Mouse (Mus musculus) limb, embryonic 14.5 days (tissue): ENCODE data around the gene 2810408A11Rik. TPM values are rescaled to one million over a fixed set of nuclear protein-coding genes. Genes with fewer than 3 reads are reported as not detected.

Experiments
- ATAC-seq: fragments of 200-750 bp; cut with Nextera tagmentation; 2 replicates; pipeline ENCODE4 v1.8.0; 2017; ENCODE audit warnings: low read depth, moderate number of reproducible peaks, moderate TSS enrichment; ENCODE audit not compliant: low FRiP score
- DNase-seq: peaks from one replicate; pipeline ENCODE4 v3.0.0-alpha.2; 2015; ENCODE audit warnings: low spot score
- H3K27ac ChIP-seq: fragments of 300-500 bp; sonication (generic); replicated peaks from 2 replicates; pipeline ENCODE4 v1.5.1; 2014; ENCODE audit warnings: low read depth, mild to moderate bottlenecking, low read length, moderate library complexity, mixed read lengths
- H3K27me3 ChIP-seq: fragments of 300-500 bp; sonication (generic); 2 replicates; pipeline ENCODE4 v1.6.1; 2014; ENCODE audit warnings: low read length, mixed read lengths; ENCODE audit not compliant: control insufficient read depth, insufficient read depth
- H3K36me3 ChIP-seq: fragments of 300-500 bp; sonication (generic); 2 replicates; pipeline ENCODE4 v1.6.1; 2014; ENCODE audit warnings: mild to moderate bottlenecking, low read length, moderate library complexity, mixed read lengths; ENCODE audit not compliant: control insufficient read depth, insufficient read depth
- H3K4me1 ChIP-seq: fragments of 300-500 bp; sonication (generic); 2 replicates; pipeline ENCODE4 v1.6.1; 2014; ENCODE audit warnings: antibody characterized with exemption, low read length, mixed read lengths; ENCODE audit not compliant: control insufficient read depth, insufficient read depth
- H3K4me2 ChIP-seq: fragments of 300-500 bp; sonication (generic); replicated peaks from 2 replicates; pipeline ENCODE4 v1.6.1; 2014; ENCODE audit warnings: low read depth, mild to moderate bottlenecking, low read length, moderate library complexity; ENCODE audit not compliant: severe bottlenecking
- H3K4me3 ChIP-seq: fragments of 300-500 bp; sonication (generic); replicated peaks from 2 replicates; pipeline ENCODE4 v1.5.1; 2014; ENCODE audit warnings: low read length
- H3K9ac ChIP-seq: fragments of 300-500 bp; sonication (generic); 2 replicates; pipeline ENCODE4 v1.6.1; 2014; ENCODE audit warnings: mild to moderate bottlenecking, low read depth, low read length, moderate library complexity; ENCODE audit not compliant: severe bottlenecking
- H3K9me3 ChIP-seq: fragments of 300-500 bp; sonication (generic); 2 replicates; pipeline ENCODE4 v1.6.1; 2016; ENCODE audit warnings: low read length; ENCODE audit not compliant: control insufficient read depth
- POLR2A ChIP-seq: fragments of 200-500 bp; IDR thresholded peaks from 2 replicates; pipeline ENCODE4 v1.8.0; 2012; ENCODE audit warnings: inconsistent platforms, mild to moderate bottlenecking, moderate library complexity, borderline replicate concordance; ENCODE audit not compliant: insufficient read depth, insufficient read length; ENCODE audit errors: extremely low read depth
- WGBS: fragments of 180-500 bp; shearing (Covaris S2); extraction: QIAGEN DNeasy Blood & Tissue Kit; methylation state at CpG from one replicate; pipeline ENCODE4 v1.1.7; 2014; 5-methylcytosine and 5-hydroxymethylcytosine counted together
- microRNA-seq: library from miRNA; unstranded; fragments of <30 nt; microRNA quantifications from one replicate; pipeline ENCODE4, GENCODE M21; 2016
- polyA plus RNA-seq, 2 experiments: library from polyadenylated mRNA; depleted of rRNA in 1 of 2; stranded (reverse) in 1 of 2; unstranded in 1 of 2; fragments of >200 nt; fragmentation: Nextera tagmentation in 1 of 2; extraction: Ambion mirVana in 1 of 2; gene quantifications; 2 replicates each; pipeline versions ENCODE4 v1.2.1 to v1.2.3; 2012 to 2014

The 2810408A11Rik gene
- polyA plus RNA-seq, 2 experiments, result 8.9 TPM

- DNase-seq, result no peak
- WGBS, result 71% methylated on average over 7 of the region's 7 CpGs
- H3K27me3 ChIP-seq, result 0 out of 2 replicates have a peak, but pooled peaks cover 12% of the 10 kb centered on the region
- ATAC-seq, result no peak
- no peak for TF ChIP-seq POLR2A
- H3K9me3 ChIP-seq, result no peaks in the 10 kb centered on the region
- peaks cover 31% of the 10 kb centered on the region for H3K36me3 ChIP-seq
- H3K4me2 ChIP-seq, result no peak overlapping the region
- no peaks in the 10 kb centered on the region for H3K4me1 ChIP-seq
- H3K9ac ChIP-seq, result no peak overlapping the region
- H3K27ac ChIP-seq, result no peak overlapping the region
- H3K4me3 ChIP-seq, result no peak overlapping the region
Observed at GRCm38 (mm10) chr11:69853994-69854393, 46.8 kb downstream of the 2810408A11Rik start.

GRCm38 (mm10) chr11:69850754-69851153, 50.0 kb downstream of the 2810408A11Rik start:
- Histone ChIP-seq H3K9ac (no peak overlapping the region), H3K4me1 (peaks cover 11% of the 10 kb centered on the region), H3K9me3 (no peaks in the 10 kb centered on the region), H3K4me3 (no peak overlapping the region), H3K4me2 (no peak overlapping the region), H3K27ac (no peak overlapping the region), H3K36me3 (peaks cover 41% of the 10 kb centered on the region), H3K27me3 (no peaks in the 10 kb centered on the region)
- WGBS, result 67% methylated on average over 8 of the region's 8 CpGs
- no peak for TF ChIP-seq POLR2A
- ATAC-seq, result no peak
- DNase-seq, result no peak

- WGBS, result 95% methylated on average over 15 of the region's 15 CpGs
- H3K4me2 ChIP-seq, result no peak overlapping the region
- no peak overlapping the region for H3K9ac ChIP-seq
- TF ChIP-seq POLR2A, result no peak
- H3K4me1 ChIP-seq, result peaks cover 17% of the 10 kb centered on the region
- H3K9me3 ChIP-seq, result no peaks in the 10 kb centered on the region
- no peak overlapping the region for H3K4me3 ChIP-seq
- H3K27ac ChIP-seq, result no peak overlapping the region
- H3K27me3 ChIP-seq, result no peaks in the 10 kb centered on the region
- peaks cover 41% of the 10 kb centered on the region for H3K36me3 ChIP-seq
- ATAC-seq (no peak), DNase-seq (no peak)
Observed at GRCm38 (mm10) chr11:69849884-69850283, 50.9 kb downstream of the 2810408A11Rik start.

- peaks cover 41% of the 10 kb centered on the region for H3K36me3 ChIP-seq
- H3K4me3 ChIP-seq, result no peak overlapping the region
- H3K27me3 ChIP-seq, result no peaks in the 10 kb centered on the region
- H3K27ac ChIP-seq, result no peak overlapping the region
- peaks cover 17% of the 10 kb centered on the region for H3K4me1 ChIP-seq
- no peak overlapping the region for H3K4me2 ChIP-seq
- ATAC-seq, result no peak
- H3K9me3 ChIP-seq, result no peaks in the 10 kb centered on the region
- DNase-seq, result no peak
- no peak overlapping the region for H3K9ac ChIP-seq
- no peak for TF ChIP-seq POLR2A
- WGBS, result 92% methylated on average over 9 of the region's 9 CpGs
Observed at GRCm38 (mm10) chr11:69849128-69849527, 51.7 kb downstream of the 2810408A11Rik start.

GRCm38 (mm10) chr11:69848021-69848420, 52.8 kb downstream of the 2810408A11Rik start:
- Histone ChIP-seq H3K4me3 (peak overlapping the region; percentile 68), H3K36me3 (peaks cover 41% of the 10 kb centered on the region), H3K9ac (no peak overlapping the region), H3K4me1 (peaks cover 17% of the 10 kb centered on the region), H3K27me3 (no peaks in the 10 kb centered on the region), H3K4me2 (peak overlapping the region; percentile 93; the same call in 1 of the 2 replicates), H3K27ac (no peak overlapping the region), H3K9me3 (no peaks in the 10 kb centered on the region)
- DNase-seq, result no peak
- no peak for ATAC-seq
- 98% methylated on average over 6 of the region's 6 CpGs for WGBS
- no peak for TF ChIP-seq POLR2A

Small RNA genes lying within 50 kb of the gene (microRNA-seq; reads per million reads assigned to microRNA genes)
- gene Mir6924, result not detected

Other genes starting within 250 kb of the 2810408A11Rik start
Only the 30 nearest of the 40 such genes appear.
- 76.6 and 100 TPM in 2 replicates for gene Polr2a, start 142.3 kb downstream of the 2810408A11Rik start, polyA plus RNA-seq (2012; rRNA removed)
- 40.7 and 45.3 TPM in 2 replicates for gene Polr2a, start 142.3 kb downstream of the 2810408A11Rik start, polyA plus RNA-seq (2014; fragmentation: Nextera tagmentation; extraction: Ambion mirVana)
- 0.14 and 0.23 TPM in 2 replicates for gene Slc35g3, start 139.0 kb downstream of the 2810408A11Rik start, polyA plus RNA-seq (2012; rRNA removed)
- 0.21 TPM in 1 of 2 replicates, not detected in the other for gene Slc35g3, start 139.0 kb downstream of the 2810408A11Rik start, polyA plus RNA-seq (2014; fragmentation: Nextera tagmentation; extraction: Ambion mirVana)
- 12.8 and 14.3 TPM in 2 replicates for gene Zbtb4, start 135.1 kb downstream of the 2810408A11Rik start, polyA plus RNA-seq (2012; rRNA removed)
- gene Zbtb4, start 135.1 kb downstream of the 2810408A11Rik start, polyA plus RNA-seq (2014; fragmentation: Nextera tagmentation; extraction: Ambion mirVana), result 4.1 and 5.0 TPM in 2 replicates
- gene Chrnb1, start 105.0 kb downstream of the 2810408A11Rik start, polyA plus RNA-seq (2012; rRNA removed), result 69.4 and 81.0 TPM in 2 replicates
- gene Chrnb1, start 105.0 kb downstream of the 2810408A11Rik start, polyA plus RNA-seq (2014; fragmentation: Nextera tagmentation; extraction: Ambion mirVana), result 14.1 and 19.0 TPM in 2 replicates
- 17.2 and 17.5 TPM in 2 replicates for gene Fgf11, start 99.1 kb downstream of the 2810408A11Rik start, polyA plus RNA-seq (2012; rRNA removed)
- gene Fgf11, start 99.1 kb downstream of the 2810408A11Rik start, polyA plus RNA-seq (2014; fragmentation: Nextera tagmentation; extraction: Ambion mirVana), result 2.2 and 3.4 TPM in 2 replicates
- 1.8 TPM in 2 replicates for gene Tmem102, start 95.4 kb downstream of the 2810408A11Rik start, polyA plus RNA-seq (2012; rRNA removed)
- gene Tmem102, start 95.4 kb downstream of the 2810408A11Rik start, polyA plus RNA-seq (2014; fragmentation: Nextera tagmentation; extraction: Ambion mirVana), result 5.4 and 5.9 TPM in 2 replicates
- gene Gm39566, start 85.7 kb downstream of the 2810408A11Rik start, polyA plus RNA-seq (2012; rRNA removed), result not detected in 2 replicates
- gene Gm39566, start 85.7 kb downstream of the 2810408A11Rik start, polyA plus RNA-seq (2014; fragmentation: Nextera tagmentation; extraction: Ambion mirVana), result not detected in 2 replicates
- gene Spem2, start 82.5 kb downstream of the 2810408A11Rik start, polyA plus RNA-seq (2012; rRNA removed), result not detected in 2 replicates
- not detected in 2 replicates for gene Spem2, start 82.5 kb downstream of the 2810408A11Rik start, polyA plus RNA-seq (2014; fragmentation: Nextera tagmentation; extraction: Ambion mirVana)
- 0.65 and 0.79 TPM in 2 replicates for gene Spem1, start 78.8 kb downstream of the 2810408A11Rik start, polyA plus RNA-seq (2012; rRNA removed)
- 0.18 TPM in 1 of 2 replicates, not detected in the other for gene Spem1, start 78.8 kb downstream of the 2810408A11Rik start, polyA plus RNA-seq (2014; fragmentation: Nextera tagmentation; extraction: Ambion mirVana)
- gene Nlgn2, start 63.2 kb downstream of the 2810408A11Rik start, polyA plus RNA-seq (2012; rRNA removed), result 96.0 and 123 TPM in 2 replicates
- 11.1 and 13.4 TPM in 2 replicates for gene Nlgn2, start 63.2 kb downstream of the 2810408A11Rik start, polyA plus RNA-seq (2014; fragmentation: Nextera tagmentation; extraction: Ambion mirVana)
- gene Tmem256, start 62.5 kb downstream of the 2810408A11Rik start, polyA plus RNA-seq (2012; rRNA removed), result 240 and 292 TPM in 2 replicates
- gene Tmem256, start 62.5 kb downstream of the 2810408A11Rik start, polyA plus RNA-seq (2014; fragmentation: Nextera tagmentation; extraction: Ambion mirVana), result 368 and 382 TPM in 2 replicates
- 190 and 214 TPM in 2 replicates for gene Plscr3, start 54.6 kb downstream of the 2810408A11Rik start, polyA plus RNA-seq (2012; rRNA removed)
- gene Plscr3, start 54.6 kb downstream of the 2810408A11Rik start, polyA plus RNA-seq (2014; fragmentation: Nextera tagmentation; extraction: Ambion mirVana), result 137 and 140 TPM in 2 replicates
- gene Tnk1, start 42.3 kb downstream of the 2810408A11Rik start, polyA plus RNA-seq (2012; rRNA removed), result 2.8 TPM in 2 replicates
- 3.2 and 3.3 TPM in 2 replicates for gene Tnk1, start 42.3 kb downstream of the 2810408A11Rik start, polyA plus RNA-seq (2014; fragmentation: Nextera tagmentation; extraction: Ambion mirVana)
- not detected in 2 replicates for gene Tmem95, start 23.0 kb downstream of the 2810408A11Rik start, polyA plus RNA-seq (2012; rRNA removed)
- not detected in 2 replicates for gene Tmem95, start 23.0 kb downstream of the 2810408A11Rik start, polyA plus RNA-seq (2014; fragmentation: Nextera tagmentation; extraction: Ambion mirVana)
- gene Kctd11, start 19.6 kb downstream of the 2810408A11Rik start, polyA plus RNA-seq (2012; rRNA removed), result 5.1 and 5.3 TPM in 2 replicates
- 6.0 and 6.5 TPM in 2 replicates for gene Kctd11, start 19.6 kb downstream of the 2810408A11Rik start, polyA plus RNA-seq (2014; fragmentation: Nextera tagmentation; extraction: Ambion mirVana)
- 2.1 and 2.2 TPM in 2 replicates for gene Acap1, start 5.4 kb downstream of the 2810408A11Rik start, polyA plus RNA-seq (2012; rRNA removed)
- 2.1 TPM in 2 replicates for gene Acap1, start 5.4 kb downstream of the 2810408A11Rik start, polyA plus RNA-seq (2014; fragmentation: Nextera tagmentation; extraction: Ambion mirVana)
- gene Neurl4, start 85 bp upstream of the 2810408A11Rik start, polyA plus RNA-seq (2012; rRNA removed), result 74.3 and 74.6 TPM in 2 replicates
- gene Neurl4, start 85 bp upstream of the 2810408A11Rik start, polyA plus RNA-seq (2014; fragmentation: Nextera tagmentation; extraction: Ambion mirVana), result 11.4 and 15.0 TPM in 2 replicates
- 94.0 and 110 TPM in 2 replicates for gene Gps2, start 12.9 kb upstream of the 2810408A11Rik start, polyA plus RNA-seq (2012; rRNA removed)
- gene Gps2, start 12.9 kb upstream of the 2810408A11Rik start, polyA plus RNA-seq (2014; fragmentation: Nextera tagmentation; extraction: Ambion mirVana), result 67.3 and 74.4 TPM in 2 replicates
- gene Eif5a, start 21.0 kb upstream of the 2810408A11Rik start, polyA plus RNA-seq (2012; rRNA removed), result 1,009 and 1,079 TPM in 2 replicates
- 1,556 and 1,603 TPM in 2 replicates for gene Eif5a, start 21.0 kb upstream of the 2810408A11Rik start, polyA plus RNA-seq (2014; fragmentation: Nextera tagmentation; extraction: Ambion mirVana)
- 70.1 and 92.8 TPM in 2 replicates for gene Ybx2, start 34.8 kb upstream of the 2810408A11Rik start, polyA plus RNA-seq (2012; rRNA removed)
- 7.2 and 10.2 TPM in 2 replicates for gene Ybx2, start 34.8 kb upstream of the 2810408A11Rik start, polyA plus RNA-seq (2014; fragmentation: Nextera tagmentation; extraction: Ambion mirVana)
- gene Slc2a4, start 47.2 kb upstream of the 2810408A11Rik start, polyA plus RNA-seq (2012; rRNA removed), result 31.0 and 40.4 TPM in 2 replicates
- 19.3 and 20.9 TPM in 2 replicates for gene Slc2a4, start 47.2 kb upstream of the 2810408A11Rik start, polyA plus RNA-seq (2014; fragmentation: Nextera tagmentation; extraction: Ambion mirVana)
- 6.3 and 8.7 TPM in 2 replicates for gene Cldn7, start 63.8 kb upstream of the 2810408A11Rik start, polyA plus RNA-seq (2012; rRNA removed)
- 6.1 and 7.6 TPM in 2 replicates for gene Cldn7, start 63.8 kb upstream of the 2810408A11Rik start, polyA plus RNA-seq (2014; fragmentation: Nextera tagmentation; extraction: Ambion mirVana)
- gene Ctdnep1, start 80.2 kb upstream of the 2810408A11Rik start, polyA plus RNA-seq (2012; rRNA removed), result 117 and 125 TPM in 2 replicates
- 38.3 and 40.1 TPM in 2 replicates for gene Ctdnep1, start 80.2 kb upstream of the 2810408A11Rik start, polyA plus RNA-seq (2014; fragmentation: Nextera tagmentation; extraction: Ambion mirVana)
- 101 and 111 TPM in 2 replicates for gene Elp5, start 81.5 kb upstream of the 2810408A11Rik start, polyA plus RNA-seq (2012; rRNA removed)
- 118 and 122 TPM in 2 replicates for gene Elp5, start 81.5 kb upstream of the 2810408A11Rik start, polyA plus RNA-seq (2014; fragmentation: Nextera tagmentation; extraction: Ambion mirVana)
- gene Gabarap, start 90.2 kb upstream of the 2810408A11Rik start, polyA plus RNA-seq (2012; rRNA removed), result 431 and 477 TPM in 2 replicates
- 574 and 593 TPM in 2 replicates for gene Gabarap, start 90.2 kb upstream of the 2810408A11Rik start, polyA plus RNA-seq (2014; fragmentation: Nextera tagmentation; extraction: Ambion mirVana)
- gene Phf23, start 94.8 kb upstream of the 2810408A11Rik start, polyA plus RNA-seq (2012; rRNA removed), result 66.7 and 69.2 TPM in 2 replicates
- gene Phf23, start 94.8 kb upstream of the 2810408A11Rik start, polyA plus RNA-seq (2014; fragmentation: Nextera tagmentation; extraction: Ambion mirVana), result 51.7 and 60.5 TPM in 2 replicates
- 65.4 and 81.0 TPM in 2 replicates for gene Dvl2, start 99.6 kb upstream of the 2810408A11Rik start, polyA plus RNA-seq (2012; rRNA removed)
- 40.3 and 47.0 TPM in 2 replicates for gene Dvl2, start 99.6 kb upstream of the 2810408A11Rik start, polyA plus RNA-seq (2014; fragmentation: Nextera tagmentation; extraction: Ambion mirVana)
- gene Acadvl, start 114.4 kb upstream of the 2810408A11Rik start, polyA plus RNA-seq (2012; rRNA removed), result 52.9 and 55.4 TPM in 2 replicates
- gene Acadvl, start 114.4 kb upstream of the 2810408A11Rik start, polyA plus RNA-seq (2014; fragmentation: Nextera tagmentation; extraction: Ambion mirVana), result 71.8 and 77.0 TPM in 2 replicates
- gene Dlg4, start 116.0 kb upstream of the 2810408A11Rik start, polyA plus RNA-seq (2012; rRNA removed), result 89.6 and 99.8 TPM in 2 replicates
- gene Dlg4, start 116.0 kb upstream of the 2810408A11Rik start, polyA plus RNA-seq (2014; fragmentation: Nextera tagmentation; extraction: Ambion mirVana), result 9.7 and 10.0 TPM in 2 replicates
- 1.6 and 2.3 TPM in 2 replicates for gene Asgr1, start 153.1 kb upstream of the 2810408A11Rik start, polyA plus RNA-seq (2012; rRNA removed)
- gene Asgr1, start 153.1 kb upstream of the 2810408A11Rik start, polyA plus RNA-seq (2014; fragmentation: Nextera tagmentation; extraction: Ambion mirVana), result 0.99 and 1.2 TPM in 2 replicates